Mouse (Mus musculus) layer of hippocampus, adult 8-10 months (tissue): Measurements from ENCODE around the gene Olfr707. TPM values are rescaled to one million over a fixed set of nuclear protein-coding genes. Genes with fewer than 3 reads are reported as not detected.
"Not testable (repeated sequence)": the region's sequence is repeated elsewhere in the genome, so short reads cannot be mapped to it uniquely, and the experiment has no call there.

Experiments
- DNase-seq, 2 experiments: peaks; one replicate each; pipeline ENCODE4 v3.0.0; 2022; ENCODE audit warnings: low spot score in 2 of 2
- total RNA-seq, 4 experiments: library from RNA; stranded (reverse); gene quantifications; 2 replicates each; pipeline ENCODE4 v1.2.4; 2022

Olfr707 gene
- not detected for total RNA-seq

DNA sequence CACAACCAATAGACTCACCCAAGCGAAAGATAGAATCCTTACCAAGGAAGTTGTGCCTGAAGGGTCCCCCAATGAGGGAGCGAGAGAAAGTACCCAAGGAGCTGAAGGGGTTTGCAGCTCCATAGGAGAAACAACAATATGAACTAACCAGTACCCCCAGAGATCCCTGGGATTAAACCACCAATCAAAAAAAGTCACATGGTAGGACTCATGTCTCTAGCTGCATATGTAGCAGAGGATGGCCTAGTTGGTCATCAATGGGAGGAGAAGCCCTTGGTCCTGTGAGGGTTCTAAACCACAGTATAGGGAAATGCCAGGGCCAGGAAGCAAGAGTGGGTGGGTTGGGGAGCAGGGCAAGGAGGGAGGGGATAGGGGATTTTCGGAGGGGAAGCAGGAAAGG, at the start of gene Olfr707:
Gene Olfr707 (minus strand): TSS at position 101 of the 400 bp plus-strand sequence.
- not testable (repeated sequence) for DNase-seq

DNA sequence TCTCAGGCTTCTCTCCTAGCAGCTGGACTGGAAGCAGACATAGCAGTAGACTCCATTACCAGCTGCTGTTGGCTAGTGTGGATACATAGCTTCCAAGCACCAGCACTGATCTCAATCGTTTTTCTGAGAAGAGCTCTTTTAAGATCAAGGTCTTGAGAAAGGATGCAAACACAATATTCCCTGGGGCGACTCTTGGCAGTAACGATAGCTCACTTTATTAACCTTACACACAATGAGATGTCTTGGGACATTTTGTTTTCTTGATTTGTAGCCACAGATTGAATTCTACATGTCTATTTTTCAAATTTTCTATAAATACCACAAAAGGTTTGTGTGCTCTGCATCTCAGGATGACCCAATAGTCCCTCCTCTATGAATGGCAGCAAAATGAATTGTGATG, 47.2 kb upstream of the Olfr707 start, which contains the start of gene Olfr710:
Gene Olfr710 (minus strand): TSS at position 101 of the 400 bp plus-strand sequence.
- no peak for DNase-seq

DNA sequence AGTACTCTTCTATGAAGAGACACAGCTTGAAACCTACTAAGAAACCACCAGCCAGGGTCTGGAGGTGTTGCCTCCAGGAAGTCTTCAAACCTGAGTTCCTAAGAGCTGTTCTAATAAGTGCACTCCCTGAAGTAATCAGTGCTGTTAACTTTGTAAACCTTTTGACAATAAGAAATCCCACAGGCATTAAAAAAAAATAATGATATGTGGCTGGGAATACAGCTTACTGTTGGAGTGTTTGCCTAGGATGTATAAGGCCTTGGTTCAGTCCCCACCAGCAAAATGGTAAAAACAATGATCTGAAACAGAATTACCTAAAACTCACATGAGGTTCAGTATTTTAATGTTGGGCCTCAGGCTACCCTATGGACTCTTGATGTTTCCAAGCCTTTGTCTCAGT, 31.1 kb upstream of the Olfr707 start, which contains the start of gene Olfr709-ps1:
Gene Olfr709-ps1 (minus strand): TSS at position 101 of the 400 bp plus-strand sequence.
- DNase-seq: no peak

DNA sequence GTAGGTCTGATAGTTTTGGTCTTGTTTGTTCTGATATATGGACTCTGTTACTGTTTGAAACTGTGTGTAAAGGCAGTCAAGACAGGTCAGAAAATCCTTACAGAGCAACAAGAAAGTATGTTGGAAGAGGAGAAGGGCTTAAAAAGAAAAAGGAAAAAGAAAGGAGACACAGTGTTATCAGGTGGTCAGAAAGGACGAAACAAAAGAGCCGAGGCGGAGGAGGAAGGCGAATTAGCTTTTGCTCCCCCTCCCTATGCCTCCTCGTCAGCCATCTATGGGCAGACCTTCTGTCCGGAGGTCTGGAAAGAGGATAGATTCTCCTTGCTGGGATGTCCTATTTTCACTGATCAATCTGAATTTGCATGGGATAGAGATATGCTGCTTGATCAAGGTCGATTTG, 19.9 kb upstream of the Olfr707 start:
- DNase-seq: not testable (repeated sequence)

DNA sequence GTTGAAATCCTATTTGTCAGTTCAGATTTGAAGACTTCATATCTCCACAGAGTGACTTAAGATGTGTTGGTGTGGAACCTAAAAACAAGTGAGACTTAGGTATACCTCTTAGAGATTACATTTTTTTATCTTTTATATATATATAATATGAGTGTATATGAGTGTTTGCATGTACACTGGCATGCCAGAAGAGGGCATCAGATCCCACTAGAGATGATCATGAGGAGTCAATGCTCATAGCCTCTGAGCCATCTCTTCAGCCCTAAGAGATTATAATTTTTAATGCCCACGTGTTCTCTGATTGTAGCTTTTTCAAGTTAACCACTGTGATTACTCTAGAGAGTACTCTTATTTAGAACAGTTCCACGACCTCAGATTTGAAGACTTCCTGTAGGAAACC, 6.6 kb upstream of the Olfr707 start, which contains the start of gene Olfr1532-ps1:
Gene Olfr1532-ps1 (plus strand): TSS at position 326 of the 400 bp plus-strand sequence.
- no peak for DNase-seq

DNA sequence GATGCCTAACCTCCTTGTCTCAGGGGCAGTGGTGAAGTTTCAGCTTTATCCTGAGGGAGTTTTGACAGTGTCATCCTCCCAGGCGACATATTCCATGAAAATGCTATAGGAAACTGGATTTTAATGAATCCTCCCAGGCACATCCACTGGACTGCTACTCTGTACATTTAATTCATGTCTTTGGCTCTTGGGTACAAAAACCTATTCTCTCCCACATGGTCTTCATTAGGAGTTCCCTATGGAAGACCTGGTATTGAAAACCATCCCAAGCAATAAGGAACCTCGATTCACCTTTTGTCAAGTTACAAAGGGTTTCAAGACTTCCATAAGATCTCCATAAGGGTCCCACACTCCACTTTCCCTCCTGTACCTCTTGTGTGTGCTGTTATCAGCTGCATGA, 13.0 kb downstream of the Olfr707 start, which contains the start of gene Olfr706:
Gene Olfr706 (minus strand): TSS at position 101 of the 400 bp plus-strand sequence.
- no peak for DNase-seq

DNA sequence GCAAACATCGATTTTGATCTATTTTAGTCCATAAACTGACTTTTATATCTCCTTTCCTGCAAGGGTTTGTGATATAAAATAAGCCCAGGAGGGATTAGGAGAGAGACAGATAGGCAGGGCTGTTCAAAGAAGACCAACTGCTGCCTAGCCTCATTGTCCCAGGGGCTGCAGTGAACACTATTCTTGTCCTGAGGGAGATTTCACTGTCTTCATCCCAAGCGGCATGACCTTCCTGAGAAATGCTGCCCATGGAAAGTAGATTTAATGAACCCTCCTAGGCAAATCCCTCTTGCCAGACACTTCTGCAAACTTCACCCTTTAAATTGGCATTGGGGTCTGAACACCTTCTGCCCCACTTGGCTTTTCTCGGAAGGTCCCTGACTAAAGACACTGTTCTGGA, 24.2 kb downstream of the Olfr707 start, which contains the start of gene Olfr705:
Gene Olfr705 (minus strand): TSS at position 101 of the 400 bp plus-strand sequence.
- no peak for DNase-seq

DNA sequence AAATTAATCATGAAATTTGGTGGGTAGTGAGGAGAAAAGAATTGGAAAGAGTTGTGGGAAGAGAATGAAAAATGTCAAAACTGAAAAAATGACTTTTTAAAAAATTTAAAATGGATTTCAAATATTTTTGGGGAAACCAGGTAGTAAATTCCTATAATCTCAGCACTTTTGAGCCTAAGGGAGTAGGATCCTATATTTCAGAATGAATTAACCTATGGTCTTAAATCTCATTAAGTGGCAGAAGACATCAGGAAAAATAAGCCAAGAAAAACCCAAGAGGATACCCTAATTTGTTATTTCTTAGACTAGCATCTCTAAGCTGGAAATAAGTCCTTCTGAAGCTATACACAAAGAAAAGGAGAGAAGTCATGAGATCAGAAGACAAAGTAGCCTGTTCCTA, 38.2 kb downstream of the Olfr707 start, which contains the start of gene Olfr704:
Gene Olfr704 (plus strand): TSS at position 301 of the 400 bp plus-strand sequence.
- DNase-seq: no peak

DNA sequence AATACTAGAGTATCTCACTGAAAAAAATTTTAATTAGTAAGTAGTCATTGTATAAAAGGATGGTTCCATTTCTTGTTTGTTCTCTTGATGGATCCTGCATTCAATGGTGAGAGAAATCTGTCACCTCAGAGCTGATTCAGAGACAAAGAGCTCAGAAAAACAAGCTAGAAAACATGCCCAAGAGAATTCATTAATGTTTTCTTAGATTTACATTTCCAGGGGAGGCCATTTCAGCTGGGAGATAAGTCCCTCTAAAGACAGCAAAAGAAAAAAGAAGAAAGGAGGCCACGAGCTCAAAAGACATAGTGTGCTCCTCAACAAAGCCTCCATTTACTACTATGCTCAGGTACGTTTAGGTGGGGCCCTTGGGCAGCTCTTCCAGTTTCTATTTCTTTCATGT, 58.0 kb downstream of the Olfr707 start, which contains the start of gene Olfr703:
Gene Olfr703 (plus strand): TSS at position 301 of the 400 bp plus-strand sequence.
- no peak for DNase-seq

Other genes with a start within 250 kb of the Olfr707 start
- not detected for gene Olfr693, start 220.7 kb downstream of the Olfr707 start, total RNA-seq
- not detected for gene Olfr694, start 209.4 kb downstream of the Olfr707 start, total RNA-seq
- not detected for gene Olfr695, start 184.8 kb downstream of the Olfr707 start, total RNA-seq
- not detected for gene Olfr697, start 158.8 kb downstream of the Olfr707 start, total RNA-seq
- gene Olfr698, start 145.8 kb downstream of the Olfr707 start, total RNA-seq: not detected
- not detected for gene Olfr699, start 108.0 kb downstream of the Olfr707 start, total RNA-seq
- not detected for gene Olfr700, start 92.4 kb downstream of the Olfr707 start, total RNA-seq
- gene Olfr701, start 87.1 kb downstream of the Olfr707 start, total RNA-seq: not detected
- not detected for gene Olfr702, start 67.3 kb downstream of the Olfr707 start, total RNA-seq
- not detected for gene Olfr703, start 57.9 kb downstream of the Olfr707 start, total RNA-seq
- not detected for gene Olfr704, start 38.1 kb downstream of the Olfr707 start, total RNA-seq
- gene Olfr705, start 24.4 kb downstream of the Olfr707 start, total RNA-seq: not detected
- not detected for gene Olfr706, start 13.1 kb downstream of the Olfr707 start, total RNA-seq
- gene Olfr1532-ps1, start 6.8 kb upstream of the Olfr707 start, total RNA-seq: not detected
- gene Olfr709-ps1, start 31.0 kb upstream of the Olfr707 start, total RNA-seq: not detected
- not detected for gene Olfr710, start 47.1 kb upstream of the Olfr707 start, total RNA-seq
- under 1 TPM in 1 of 4 experiments, not detected in 3; 0.12 TPM for gene Olfr6, start 62.7 kb upstream of the Olfr707 start, total RNA-seq
- gene Olfr711, start 74.2 kb upstream of the Olfr707 start, total RNA-seq: not detected
- gene Olfr2, start 104.8 kb upstream of the Olfr707 start, total RNA-seq: not detected
- gene Olfr713, start 129.9 kb upstream of the Olfr707 start, total RNA-seq: not detected
- not detected for gene Olfr714, start 169.7 kb upstream of the Olfr707 start, total RNA-seq
- gene Olfr17, start 192.0 kb upstream of the Olfr707 start, total RNA-seq: not detected
- gene Olfr715b, start 209.1 kb upstream of the Olfr707 start, total RNA-seq: not detected
- gene Olfr715, start 229.8 kb upstream of the Olfr707 start, total RNA-seq: not detected
- gene Olfr716, start 237.1 kb upstream of the Olfr707 start, total RNA-seq: not detected